Mouse (Mus musculus) hindbrain, embryonic 15.5 days (tissue): ENCODE results near the gene Syt8. TPM values are rescaled to one million over a fixed set of nuclear protein-coding genes. Genes with fewer than 3 reads are reported as not detected.
A peak's percentile ranks its signal among the peaks of the same experiment; 100 is the strongest.

Experiments used
- ATAC-seq: fragments of 200-750 bp; cut with Nextera tagmentation; 2 replicates; pipeline ENCODE4 v1.8.0; 2017; ENCODE audit warnings: low read depth, moderate number of reproducible peaks, moderate TSS enrichment; ENCODE audit not compliant: low FRiP score
- H3K27ac ChIP-seq: fragments of 300-500 bp; sonication (generic); replicated peaks from 2 replicates; pipeline ENCODE4 v1.5.1; 2015; ENCODE audit warnings: mild to moderate bottlenecking, inconsistent platforms
- H3K27me3 ChIP-seq: fragments of 300-500 bp; sonication (generic); 2 replicates; pipeline ENCODE4 v1.6.1; 2015; ENCODE audit warnings: control low read depth, inconsistent platforms
- H3K36me3 ChIP-seq: fragments of 300-500 bp; sonication (generic); 2 replicates; pipeline ENCODE4 v1.6.1; 2015; ENCODE audit warnings: control low read depth, inconsistent platforms
- H3K4me1 ChIP-seq: fragments of 300-500 bp; sonication (generic); replicated peaks from 2 replicates; pipeline ENCODE4 v1.6.1; 2015; ENCODE audit warnings: control low read depth, inconsistent platforms
- H3K4me2 ChIP-seq: fragments of 300-500 bp; sonication (generic); 2 replicates; pipeline ENCODE4 v1.6.1; 2015; ENCODE audit warnings: moderate library complexity, mild to moderate bottlenecking, inconsistent platforms
- H3K4me3 ChIP-seq: fragments of 300-500 bp; sonication (generic); 2 replicates; pipeline ENCODE4 v1.5.1; 2015; ENCODE audit warnings: mild to moderate bottlenecking, inconsistent platforms
- H3K9ac ChIP-seq: fragments of 300-500 bp; sonication (generic); 2 replicates; pipeline ENCODE4 v1.6.1; 2015; ENCODE audit warnings: inconsistent platforms
- H3K9me3 ChIP-seq: fragments of 300-500 bp; sonication (generic); 2 replicates; pipeline ENCODE4 v1.6.1; 2016; ENCODE audit warnings: control low read depth, inconsistent platforms
- WGBS: fragments of 180-500 bp; shearing (Covaris S2); methylation state at CpG from one replicate; pipeline ENCODE4 v1.1.7; 2015; 5-methylcytosine and 5-hydroxymethylcytosine counted together
- polyA plus RNA-seq: library from polyadenylated mRNA; unstranded; fragments of >200 nt; fragmentation: Nextera tagmentation; extraction: Ambion mirVana; gene quantifications from 2 replicates; pipeline ENCODE4 v1.2.1, GENCODE M21; 2015

The Syt8 gene
- not detected in 2 replicates for polyA plus RNA-seq

DNA sequence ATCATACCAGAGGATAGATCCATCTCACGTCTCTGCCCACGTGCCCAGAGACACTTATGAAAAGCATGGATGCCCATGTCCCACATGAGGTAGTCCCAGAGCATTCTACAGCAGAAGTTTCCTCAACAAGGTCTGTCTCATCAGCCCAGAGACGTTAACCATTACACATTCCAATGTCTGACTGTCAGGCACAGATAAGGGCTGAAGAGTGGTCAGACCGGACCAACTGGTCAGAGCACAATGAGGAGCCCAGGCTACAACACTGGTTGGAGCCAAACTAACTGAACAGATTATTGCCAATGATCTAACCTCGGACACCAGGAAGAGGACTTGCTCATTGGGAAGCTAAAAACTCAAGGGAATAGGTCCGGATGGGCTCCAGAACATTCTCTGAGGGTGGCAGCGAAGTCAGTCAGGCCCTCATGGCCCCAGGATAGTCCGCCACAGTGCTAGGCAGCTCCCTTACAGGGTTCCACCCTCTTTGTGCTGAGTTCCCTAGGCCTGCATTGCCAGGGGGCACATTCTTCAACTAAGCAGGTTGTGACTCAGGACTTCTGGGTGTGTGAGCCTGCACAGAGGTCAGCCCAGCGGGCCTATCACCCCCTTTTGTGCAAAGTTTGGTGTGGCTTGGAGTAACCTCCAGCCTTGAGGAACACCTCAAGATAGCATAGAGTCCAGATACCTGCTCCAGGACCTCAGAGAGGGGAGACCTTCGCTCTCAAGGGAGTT lies at the start of gene Syt8:
TSS of gene Syt8 (plus strand) at position 714 of the 729 bp plus-strand sequence.
- Histone ChIP-seq H3K9ac (no peak within 1 kb of the TSS), H3K4me2 (no peak within 1 kb of the TSS), H3K9me3 (no peaks in the 10 kb centered on the region), H3K4me1 (peaks cover 8% of the 10 kb centered on the region), H3K27ac (no peak within 1 kb of the TSS), H3K4me3 (no peak within 1 kb of the TSS), H3K27me3 (no peaks in the 10 kb centered on the region), H3K36me3 (no peaks in the 10 kb centered on the region)
- WGBS = 86% methylated on average over 10 of the region's 10 CpGs
- ATAC-seq = no peak

DNA sequence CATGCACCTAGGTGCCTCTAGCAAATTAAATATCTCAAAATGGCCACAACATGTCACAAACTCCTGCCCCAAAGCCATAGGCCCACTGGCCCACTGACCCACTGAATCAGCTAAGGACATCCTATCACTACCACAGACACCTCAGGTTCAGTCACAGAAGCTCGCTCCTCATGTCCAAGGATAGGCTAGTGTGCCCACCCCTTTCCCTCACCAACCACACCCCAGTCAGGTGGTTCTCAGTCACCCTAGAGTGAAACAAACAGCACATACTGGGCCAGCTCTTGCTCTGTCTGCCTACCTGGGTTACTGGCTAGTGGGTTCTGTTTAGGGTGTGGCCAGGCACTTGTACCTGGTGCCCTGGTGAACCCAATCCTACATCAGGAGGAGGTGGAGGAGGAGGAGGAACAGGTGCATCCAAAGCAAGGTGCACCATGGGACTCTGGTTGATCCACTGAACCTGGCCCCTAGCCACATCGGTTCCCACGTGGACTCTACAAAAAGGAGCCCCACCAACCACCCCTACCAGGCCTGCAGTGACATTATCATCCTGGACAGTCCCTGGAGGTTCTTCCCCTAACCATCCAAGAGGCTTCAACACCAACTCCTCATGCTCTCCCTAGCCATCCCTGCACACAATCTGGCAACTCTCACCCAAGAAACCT lies 48.8 kb upstream of the Syt8 start:
- peaks cover 34% of the 10 kb centered on the region for H3K36me3 ChIP-seq
- 98% methylated on average over 3 of the region's 3 CpGs for WGBS
- H3K4me3 ChIP-seq = peak overlapping the region; percentile 89; the same call in 1 of the 2 replicates
- H3K4me1 ChIP-seq = peaks cover 24% of the 10 kb centered on the region
- no peaks in the 10 kb centered on the region for H3K9me3 ChIP-seq
- no peaks in the 10 kb centered on the region for H3K27me3 ChIP-seq
- no peak overlapping the region for H3K27ac ChIP-seq
- no peak for ATAC-seq
- H3K9ac ChIP-seq = no peak overlapping the region
- peak overlapping the region; percentile 90 for H3K4me2 ChIP-seq

DNA sequence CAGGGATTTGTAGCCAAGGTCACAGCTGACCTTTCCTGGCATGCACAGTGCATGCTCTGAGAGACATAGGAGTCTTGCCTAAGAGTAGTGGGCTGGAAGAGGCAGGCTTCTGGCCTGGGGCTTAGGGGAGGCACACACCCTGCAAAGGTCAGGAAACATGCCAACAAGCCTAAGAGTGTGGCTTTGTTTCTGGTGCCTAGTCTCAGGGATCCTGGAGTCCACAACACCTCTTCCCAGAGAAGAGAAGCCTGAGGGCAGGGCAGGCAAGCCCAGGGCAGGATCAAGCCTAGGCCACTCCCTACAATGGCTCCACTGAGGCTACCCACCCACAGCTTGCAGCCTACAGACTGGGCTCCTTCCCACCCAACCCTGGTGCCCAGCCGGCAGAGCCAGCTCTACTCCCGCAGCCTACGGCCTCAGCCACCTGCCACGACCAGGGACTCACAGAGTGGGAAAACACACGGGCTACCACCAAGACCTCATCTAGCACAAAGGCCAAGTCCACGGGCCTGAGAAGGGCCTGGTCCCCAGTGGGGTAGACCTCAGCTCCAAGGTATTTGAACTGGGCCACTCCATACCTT lies 47.9 kb upstream of the Syt8 start:
- H3K4me3 ChIP-seq = peak overlapping the region; percentile 89
- H3K9me3 ChIP-seq = no peaks in the 10 kb centered on the region
- H3K9ac ChIP-seq = peak overlapping the region; percentile 88
- peak overlapping the region; percentile 79; the same call in 1 of the 2 replicates for H3K27ac ChIP-seq
- peak overlapping the region; percentile 90 for H3K4me2 ChIP-seq
- WGBS = 58% methylated on average over 6 of the region's 6 CpGs
- no peak for ATAC-seq
- H3K36me3 ChIP-seq = peaks cover 26% of the 10 kb centered on the region
- H3K27me3 ChIP-seq = no peaks in the 10 kb centered on the region
- H3K4me1 ChIP-seq = peaks cover 24% of the 10 kb centered on the region

DNA sequence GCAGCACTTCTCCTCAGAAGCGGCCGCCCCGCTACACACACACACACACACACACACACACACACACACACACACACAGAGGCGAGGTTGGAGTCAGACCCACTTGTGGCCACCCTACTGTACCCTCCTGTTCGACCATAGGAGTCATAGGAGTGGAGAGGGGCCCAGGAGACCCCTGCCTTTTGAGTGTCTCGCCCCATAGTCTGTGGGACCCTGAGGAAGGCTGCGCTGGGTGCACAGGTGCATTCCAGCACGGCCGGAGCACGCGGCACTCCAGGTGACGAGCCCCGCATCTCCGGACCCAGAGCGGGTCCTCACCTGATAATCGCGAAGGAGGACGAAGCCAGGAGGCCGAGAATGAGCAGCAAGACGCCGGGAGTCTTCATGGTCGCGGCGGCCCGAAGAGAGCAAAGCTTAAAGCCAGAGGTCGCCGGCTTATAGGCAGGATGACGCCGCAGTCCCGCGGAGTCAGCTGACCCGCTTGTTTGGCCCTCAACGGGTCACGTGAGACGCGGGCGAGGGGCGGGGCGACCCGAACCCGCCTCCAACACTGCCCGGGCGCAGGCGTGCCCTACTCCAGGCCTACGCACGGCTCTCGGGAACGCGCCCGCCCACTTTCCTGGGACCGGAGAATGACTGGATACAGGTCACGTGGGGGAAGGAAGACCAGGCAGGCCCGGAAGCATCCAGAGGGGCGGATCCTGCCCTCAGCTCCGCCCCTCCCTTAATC lies 47.1 kb upstream of the Syt8 start, which contains the start of gene Ctsd:
TSS of gene Ctsd (minus strand) at position 620 of the 730 bp plus-strand sequence.
- Histone ChIP-seq H3K9me3 (no peaks in the 10 kb centered on the region), H3K27me3 (no peaks in the 10 kb centered on the region), H3K4me2 (peak within 1 kb of the TSS; percentile 90), H3K4me3 (peak within 1 kb of the TSS; percentile 89), H3K36me3 (peaks cover 17% of the 10 kb centered on the region), H3K4me1 (peaks cover 24% of the 10 kb centered on the region), H3K9ac (peak within 1 kb of the TSS; percentile 88), H3K27ac (peak within 1 kb of the TSS; percentile 79)
- ATAC-seq = peak; percentile 98
- under 1% methylated on average over 52 of the region's 55 CpGs for WGBS

DNA sequence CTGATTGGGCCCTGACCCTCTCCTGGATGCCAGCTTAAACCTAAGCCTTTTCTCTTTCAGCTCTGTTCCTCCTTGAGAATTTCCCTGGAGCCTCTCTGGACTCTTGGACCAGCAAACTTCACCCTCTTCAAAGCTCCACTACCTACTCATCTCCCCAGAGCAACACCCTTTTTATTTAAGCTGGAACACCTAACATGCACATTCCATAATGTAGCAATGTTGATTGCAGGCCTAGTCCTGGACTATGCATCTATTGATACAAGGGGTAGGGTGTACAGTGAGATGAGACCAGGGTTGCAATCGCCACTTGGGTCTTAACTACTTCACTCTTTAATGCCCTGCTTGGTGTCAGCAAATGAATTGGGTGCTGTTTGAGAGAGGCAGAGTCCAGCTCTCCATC lies 46.5 kb upstream of the Syt8 start:
- Histone ChIP-seq H3K4me1 (peaks cover 24% of the 10 kb centered on the region), H3K9me3 (no peaks in the 10 kb centered on the region), H3K4me2 (peak overlapping the region; percentile 90), H3K4me3 (peak overlapping the region; percentile 89), H3K9ac (0 out of 2 replicates have a peak overlapping the region, but pooled peaks have one; percentile 22), H3K36me3 (peaks cover 11% of the 10 kb centered on the region), H3K27ac (peak overlapping the region; percentile 79), H3K27me3 (no peaks in the 10 kb centered on the region)
- no peak for ATAC-seq
- 98% methylated on average over 1 of the region's 1 CpGs for WGBS

DNA sequence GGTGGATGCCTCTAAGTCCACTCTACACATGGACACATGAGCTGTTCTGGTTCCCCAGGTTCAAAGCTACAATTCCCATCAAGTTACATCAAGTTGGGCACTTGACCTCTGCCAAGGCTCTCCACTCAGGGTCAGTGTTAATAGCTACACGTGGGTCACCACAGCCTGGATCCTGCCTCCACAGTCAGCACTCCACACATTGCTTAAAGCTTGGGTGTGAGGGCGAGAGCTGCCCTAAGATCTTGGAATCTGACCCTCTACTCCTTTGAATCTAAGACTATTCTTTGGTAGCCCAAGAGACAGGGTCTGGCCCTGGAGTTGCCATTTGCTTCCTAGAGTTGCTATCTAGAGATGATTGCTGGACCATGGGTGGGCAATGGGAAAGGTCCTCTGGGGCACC lies 45.9 kb upstream of the Syt8 start:
- H3K27ac ChIP-seq = no peak overlapping the region
- no peak overlapping the region for H3K9ac ChIP-seq
- H3K4me2 ChIP-seq = no peak overlapping the region
- H3K36me3 ChIP-seq = peaks cover 6% of the 10 kb centered on the region
- no peaks in the 10 kb centered on the region for H3K9me3 ChIP-seq
- H3K4me1 ChIP-seq = peaks cover 24% of the 10 kb centered on the region
- WGBS = 88% methylated on average over 2 of the region's 2 CpGs
- no peaks in the 10 kb centered on the region for H3K27me3 ChIP-seq
- ATAC-seq = no peak
- H3K4me3 ChIP-seq = no peak overlapping the region

DNA sequence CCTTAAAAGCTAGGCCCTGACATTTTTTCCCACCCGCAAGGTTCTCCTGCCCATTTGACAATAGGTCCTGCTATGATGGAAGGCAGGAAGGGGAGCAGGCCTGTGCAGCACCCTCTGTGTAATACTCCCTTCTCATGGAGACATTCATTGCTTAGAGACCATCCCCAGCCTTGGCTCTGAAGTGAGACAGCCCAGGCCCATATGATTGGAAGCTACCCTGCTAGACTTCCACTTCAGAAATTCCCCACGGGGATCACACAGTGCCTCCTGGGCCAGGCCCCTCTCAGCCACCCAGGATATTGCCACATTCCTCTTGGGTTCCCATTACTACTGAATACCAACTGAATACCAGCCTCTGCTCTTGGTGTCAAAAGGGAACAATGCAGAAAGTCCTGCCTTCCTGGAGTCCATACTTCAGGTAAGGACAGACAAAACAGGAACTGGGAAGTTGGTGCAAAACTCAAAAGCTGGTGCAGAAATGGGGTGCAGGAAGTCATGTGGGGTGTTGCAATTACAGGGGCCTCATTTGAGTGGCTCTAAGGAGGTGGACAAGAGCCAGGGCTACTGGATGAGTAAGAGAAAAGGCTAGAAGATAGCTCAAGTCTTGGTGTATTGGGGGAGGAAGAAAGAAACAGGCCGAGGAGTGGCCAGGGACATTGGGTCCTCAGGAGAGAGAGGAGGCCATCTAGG lies 44.5 kb upstream of the Syt8 start:
- Histone ChIP-seq H3K9me3 (no peaks in the 10 kb centered on the region), H3K4me3 (no peak overlapping the region), H3K4me2 (no peak overlapping the region), H3K27me3 (no peaks in the 10 kb centered on the region), H3K36me3 (no peaks in the 10 kb centered on the region), H3K27ac (no peak overlapping the region), H3K4me1 (peaks cover 24% of the 10 kb centered on the region), H3K9ac (no peak overlapping the region)
- 86% methylated on average over 3 of the region's 3 CpGs for WGBS
- ATAC-seq = no peak

DNA sequence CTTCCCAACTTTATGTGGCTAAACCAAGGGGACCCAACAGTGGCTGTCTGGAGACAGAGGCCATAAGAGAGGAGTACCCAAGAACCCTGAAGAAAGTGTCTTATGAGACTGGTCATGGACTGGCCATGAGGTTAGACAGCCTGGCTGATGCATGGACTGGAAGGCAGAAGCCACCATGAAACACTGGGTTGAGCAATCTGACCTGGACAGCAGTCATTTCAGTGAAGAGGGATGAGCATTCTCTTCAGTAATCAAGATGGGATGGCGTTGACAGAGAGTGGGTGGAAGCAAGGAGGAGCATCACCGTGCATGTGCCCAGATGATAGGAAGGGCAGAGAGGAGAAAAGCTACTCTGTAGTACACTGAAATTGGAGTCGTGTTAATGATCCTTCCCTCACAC lies 43.5 kb upstream of the Syt8 start:
- Histone ChIP-seq H3K4me3 (no peak overlapping the region), H3K4me1 (peaks cover 16% of the 10 kb centered on the region), H3K27ac (no peak overlapping the region), H3K9ac (no peak overlapping the region), H3K4me2 (no peak overlapping the region), H3K27me3 (no peaks in the 10 kb centered on the region), H3K36me3 (no peaks in the 10 kb centered on the region), H3K9me3 (no peaks in the 10 kb centered on the region)
- WGBS = 79% methylated on average over 3 of the region's 3 CpGs
- no peak for ATAC-seq

DNA sequence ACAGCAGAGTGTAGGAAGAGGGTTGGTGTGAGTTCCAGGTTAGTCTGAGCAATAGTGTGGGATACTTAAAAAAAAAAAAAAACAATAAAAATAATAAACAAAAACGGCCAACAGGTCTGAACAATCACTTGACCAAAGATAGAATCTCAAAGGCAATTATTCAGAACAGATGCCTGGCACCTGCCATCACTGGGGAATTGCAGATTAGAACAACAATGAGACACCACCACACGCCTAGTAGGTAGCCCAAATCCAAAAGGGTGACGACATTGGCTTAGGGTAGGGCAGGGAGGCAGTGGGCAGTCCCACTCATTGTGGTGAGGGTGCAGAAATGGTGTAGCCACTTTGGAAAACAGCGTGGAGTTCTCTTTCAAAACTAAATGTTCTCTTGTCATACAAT lies 43.0 kb upstream of the Syt8 start:
- H3K4me2 ChIP-seq = no peak overlapping the region
- no peaks in the 10 kb centered on the region for H3K27me3 ChIP-seq
- ATAC-seq = no peak
- no peak overlapping the region for H3K9ac ChIP-seq
- peaks cover 11% of the 10 kb centered on the region for H3K4me1 ChIP-seq
- no peak overlapping the region for H3K4me3 ChIP-seq
- H3K27ac ChIP-seq = no peak overlapping the region
- no peaks in the 10 kb centered on the region for H3K9me3 ChIP-seq
- no peaks in the 10 kb centered on the region for H3K36me3 ChIP-seq
- 60% methylated on average over 4 of the region's 4 CpGs for WGBS

DNA sequence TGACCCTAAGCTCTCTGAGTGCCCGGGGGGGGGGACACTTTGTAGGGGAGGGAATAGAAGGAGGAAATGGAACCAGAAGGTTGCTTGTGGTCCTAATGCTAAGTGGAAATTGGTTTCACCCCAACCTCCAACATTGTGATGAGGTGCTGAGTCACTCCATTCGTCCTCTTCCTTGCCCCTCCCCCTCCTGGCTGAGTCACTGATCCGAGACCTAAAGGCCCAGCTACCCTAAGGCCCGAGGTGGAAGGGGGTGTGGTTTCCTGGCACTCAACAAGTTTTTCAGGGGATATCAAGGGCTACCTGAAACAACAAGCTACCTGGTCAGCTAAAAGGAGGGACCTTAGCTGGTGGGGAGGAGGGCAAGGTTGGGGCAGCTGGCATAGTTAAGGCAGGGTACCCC lies 41.5 kb upstream of the Syt8 start:
- Histone ChIP-seq H3K27ac (no peak overlapping the region), H3K9ac (no peak overlapping the region), H3K36me3 (no peaks in the 10 kb centered on the region), H3K9me3 (no peaks in the 10 kb centered on the region), H3K4me3 (no peak overlapping the region), H3K4me1 (peaks cover 2% of the 10 kb centered on the region; the same call in 1 of the 2 replicates), H3K27me3 (no peaks in the 10 kb centered on the region), H3K4me2 (no peak overlapping the region)
- 39% methylated on average over 4 of the region's 4 CpGs for WGBS
- no peak for ATAC-seq
